Mouse (Mus musculus) gonadal fat pad, adult 2 months (tissue): ENCODE measurements at regions not wholly inside any gene's neighbourhood (a gene's known extent, or its start where the extent isn't known, plus 50 kb on each side); places are given as distances from the start of the nearest gene placed in this dataset.
"Not testable (repeated sequence)": the region's sequence is repeated elsewhere in the genome, so short reads cannot be mapped to it uniquely, and the experiment has no call there.

ENCODE experiments used
- DNase-seq: peaks from one replicate; pipeline ENCODE4 v3.0.0-alpha.2; 2012; ENCODE audit warnings: low read depth

- no peak for DNase-seq
Measured at GRCm38 (mm10) chr13:52096506-52096905, 250.0 kb downstream of the Gadd45g start.

DNA sequence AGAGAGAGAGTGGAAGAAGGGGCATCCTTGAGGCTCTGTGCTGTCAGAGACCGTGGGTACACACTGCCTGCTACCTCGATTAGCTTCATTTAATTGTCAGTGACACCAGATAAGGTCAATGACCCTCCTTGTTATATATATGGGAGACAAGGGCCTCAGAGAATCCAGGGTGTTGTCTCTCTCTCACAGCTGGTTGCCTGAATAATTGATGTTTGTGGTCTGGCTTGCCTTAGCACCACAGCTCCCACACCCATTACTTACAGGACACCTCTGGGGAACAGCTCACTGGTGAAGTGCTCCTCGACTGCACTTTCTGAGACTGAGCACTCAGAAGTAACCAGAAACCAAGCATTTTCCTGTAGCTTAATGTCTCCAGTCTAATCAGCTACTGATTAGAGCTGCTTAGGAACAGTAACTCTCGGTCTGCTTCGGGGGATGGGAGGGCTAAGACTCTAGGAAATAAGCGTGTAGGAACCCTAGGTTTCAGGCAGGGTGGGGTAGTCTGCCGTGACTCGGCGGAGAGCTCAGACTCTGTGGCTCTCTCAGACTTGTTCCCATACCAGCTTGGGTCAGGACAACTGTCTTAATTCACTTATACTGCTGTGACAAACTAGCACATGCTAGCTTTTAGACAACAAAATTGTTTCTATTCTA is 259.6 kb downstream of the Gadd45g start:
- no peak for DNase-seq

GRCm38 (mm10) chr13:52108349-52108921 is 262.0 kb downstream of the Gadd45g start:
- no peak for DNase-seq

- no peak for DNase-seq
Measured at GRCm38 (mm10) chr13:52109039-52109759, 262.7 kb downstream of the Gadd45g start.

- no peak for DNase-seq
Measured at GRCm38 (mm10) chr13:52110750-52111149, 264.3 kb downstream of the Gadd45g start.

DNA sequence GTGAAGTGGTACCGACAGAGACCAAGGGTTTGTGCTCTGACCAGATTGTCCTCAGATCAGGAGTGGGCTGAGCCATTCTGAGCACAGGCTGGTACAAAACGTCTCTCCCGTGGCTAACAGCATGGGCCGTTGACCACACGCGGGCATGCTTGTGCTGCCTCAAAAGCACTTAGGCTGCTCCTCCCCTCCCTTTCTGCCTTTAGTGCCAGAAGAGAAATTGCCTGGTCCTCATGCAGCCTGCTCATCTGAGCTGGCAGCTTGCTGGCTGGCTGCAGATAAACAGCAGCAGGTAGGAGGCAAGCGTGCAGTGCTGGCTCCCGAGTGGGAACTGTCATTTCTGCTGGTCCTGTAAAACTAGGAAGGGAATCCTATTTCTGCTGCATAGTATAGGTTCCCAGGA is 267.1 kb downstream of the Gadd45g start:
- DNase-seq, result no peak

- peak; percentile 60 for DNase-seq
Measured at GRCm38 (mm10) chr13:52114431-52114830, 268.0 kb downstream of the Gadd45g start.

GRCm38 (mm10) chr13:52114962-52115361 is 268.5 kb downstream of the Gadd45g start:
- DNase-seq, result no peak

DNA sequence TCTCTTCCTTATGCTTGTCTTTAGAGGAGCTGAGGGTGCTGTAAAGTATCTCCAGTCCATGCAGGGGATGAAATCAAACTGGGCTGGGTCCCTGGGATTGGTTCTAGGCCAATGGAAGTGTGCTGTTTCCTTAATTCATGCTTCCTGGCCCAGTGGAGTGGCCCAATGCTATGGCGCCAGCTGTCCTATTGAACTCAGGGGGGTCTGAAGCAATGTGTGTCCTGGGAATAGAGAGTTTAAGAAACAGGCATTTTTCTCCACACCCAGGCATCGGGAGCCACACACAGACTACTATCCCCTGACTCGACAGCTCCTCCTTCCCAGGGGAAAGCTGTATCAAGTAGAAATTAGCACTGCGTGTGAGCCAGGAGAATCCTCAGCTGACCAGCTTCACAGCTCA is 269.8 kb downstream of the Gadd45g start:
- DNase-seq, result no peak

- DNase-seq, result no peak
Measured at GRCm38 (mm10) chr13:52116756-52117155, 270.3 kb downstream of the Gadd45g start.

GRCm38 (mm10) chr13:52120795-52121194 is 274.3 kb downstream of the Gadd45g start:
- DNase-seq, result no peak

GRCm38 (mm10) chr13:52125037-52125436 is 278.6 kb downstream of the Gadd45g start:
- DNase-seq, result peak; percentile 68

DNA sequence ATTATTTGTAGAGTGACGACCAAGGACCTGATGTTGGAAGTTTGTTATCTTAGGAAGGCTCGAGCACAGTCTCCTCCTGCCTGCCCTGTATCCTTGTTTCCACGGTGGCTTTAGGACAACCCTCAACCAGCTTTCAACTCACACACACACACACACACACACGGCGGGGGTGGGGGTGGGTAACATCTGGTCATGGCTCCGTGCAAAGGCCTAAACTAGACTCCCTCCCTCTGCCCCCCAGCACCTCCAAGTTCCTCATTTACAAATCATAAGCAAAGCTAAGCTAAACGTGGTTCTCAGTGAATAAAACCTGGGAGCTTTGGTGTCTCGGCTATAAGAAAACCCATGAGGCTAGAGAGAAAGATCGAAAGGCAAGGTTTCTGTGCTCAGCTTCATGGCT is 281.3 kb downstream of the Gadd45g start:
- no peak for DNase-seq

- no peak for DNase-seq
Measured at GRCm38 (mm10) chr13:52129466-52129865, 283.0 kb downstream of the Gadd45g start.

DNA sequence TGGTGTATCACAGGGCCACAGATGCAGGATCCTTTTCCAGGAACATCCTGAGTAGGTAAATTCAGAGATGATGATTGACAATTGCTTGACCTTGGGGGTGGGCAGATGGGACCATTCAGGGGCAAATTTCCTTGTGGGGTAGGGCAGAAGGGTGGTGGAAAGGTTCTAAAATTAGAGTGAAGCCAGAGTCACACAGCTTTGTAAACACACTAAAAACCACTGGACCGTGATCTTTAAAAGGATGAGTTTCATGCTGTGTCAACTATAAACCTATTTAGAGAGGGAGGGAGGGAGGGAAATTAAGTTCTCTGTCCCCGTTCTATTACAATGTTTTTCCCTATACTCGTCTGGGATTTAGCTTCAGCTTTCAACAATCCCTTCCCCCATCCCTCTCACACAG is 286.7 kb downstream of the Gadd45g start:
- no peak for DNase-seq

- DNase-seq, result no peak
Measured at GRCm38 (mm10) chr13:52138331-52138945, 292.0 kb downstream of the Gadd45g start.

DNA sequence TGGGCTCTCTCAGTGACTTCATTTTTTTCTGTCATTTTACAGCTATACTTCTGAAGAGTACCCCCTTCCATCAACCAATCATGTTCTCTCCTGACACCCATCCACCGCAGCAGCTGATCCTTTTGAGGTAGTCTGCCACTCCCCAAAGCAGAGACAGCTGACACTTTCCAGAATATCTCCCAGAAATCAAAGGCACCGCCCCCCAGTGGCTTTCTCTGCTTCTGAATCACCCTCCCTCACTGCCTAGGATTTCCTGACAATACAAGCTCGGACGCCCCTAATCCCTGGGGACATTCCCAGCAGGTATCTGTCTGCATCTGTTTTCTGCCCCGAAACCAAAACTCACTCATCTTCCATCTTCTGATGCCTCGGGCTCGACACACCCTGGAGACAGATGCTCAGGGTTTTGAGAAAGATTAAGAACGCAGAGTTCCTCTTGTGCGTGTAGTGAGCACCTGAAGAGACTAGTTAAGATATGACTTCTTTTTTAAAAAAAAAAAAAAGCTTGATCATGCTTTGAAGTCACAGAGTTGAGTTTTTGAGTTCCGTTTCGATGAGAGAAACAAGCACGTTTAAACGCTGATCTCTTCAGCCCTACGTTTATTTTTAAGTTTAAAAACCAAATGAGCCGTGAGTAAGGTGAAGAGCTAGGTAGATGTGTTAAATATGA is 292.8 kb downstream of the Gadd45g start:
- DNase-seq, result no peak

- DNase-seq, result no peak
Measured at GRCm38 (mm10) chr13:52140221-52140620, 293.7 kb downstream of the Gadd45g start.

- DNase-seq, result not testable (repeated sequence)
Measured at GRCm38 (mm10) chr13:52144066-52144465, 297.6 kb downstream of the Gadd45g start.

GRCm38 (mm10) chr13:52145926-52146325 is 299.4 kb downstream of the Gadd45g start:
- DNase-seq, result no peak

GRCm38 (mm10) chr13:52150281-52150680 is 303.8 kb downstream of the Gadd45g start:
- DNase-seq, result no peak

DNA sequence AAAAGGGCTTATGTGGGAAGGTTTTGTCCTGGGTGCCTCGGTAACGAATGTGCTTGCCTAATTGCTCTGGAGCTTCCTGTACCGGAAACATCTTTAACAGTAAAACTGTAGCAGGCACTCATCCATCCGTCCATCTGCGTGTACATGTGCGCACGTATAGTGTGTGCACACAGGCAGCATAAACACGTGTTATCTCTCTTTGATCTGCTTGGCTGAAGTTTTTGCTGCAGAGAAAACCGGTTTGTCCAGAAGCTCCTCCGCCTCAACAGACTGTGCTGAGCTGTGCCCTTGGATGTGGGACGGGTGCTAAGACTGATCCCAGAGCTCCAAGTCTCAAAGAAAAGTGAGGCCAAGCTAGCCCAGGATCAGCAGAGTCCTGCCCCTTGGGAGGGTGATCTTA is 305.3 kb downstream of the Gadd45g start:
- DNase-seq, result peak; percentile 73
